Mouse (Mus musculus) neural tube, embryonic 14.5 days (tissue): ENCODE results near the gene Fstl4. TPM values are rescaled to one million over a fixed set of nuclear protein-coding genes. Genes with fewer than 3 reads are reported as not detected.
"Not testable (repeated sequence)": the region's sequence is repeated elsewhere in the genome, so short reads cannot be mapped to it uniquely, and the experiment has no call there.

ENCODE experiments used
- ATAC-seq: fragments of 200-750 bp; cut with Nextera tagmentation; 2 replicates; pipeline ENCODE4 v1.8.0; 2017; ENCODE audit warnings: low read depth, mild to moderate bottlenecking, moderate TSS enrichment, moderate library complexity
- H3K27ac ChIP-seq: fragments of 300-500 bp; sonication (generic); 2 replicates; pipeline ENCODE4 v1.5.1; 2014; ENCODE audit warnings: low read depth, mild to moderate bottlenecking, control low read depth, low read length, moderate library complexity, mixed read lengths
- H3K27me3 ChIP-seq: fragments of 300-500 bp; sonication (generic); 2 replicates; pipeline ENCODE4 v1.6.1; 2014; ENCODE audit warnings: low read length; ENCODE audit not compliant: control insufficient read depth, insufficient read depth
- H3K36me3 ChIP-seq: fragments of 300-500 bp; sonication (generic); 2 replicates; pipeline ENCODE4 v1.6.1; 2014; ENCODE audit warnings: low read length, mixed read lengths; ENCODE audit not compliant: control insufficient read depth, insufficient read depth
- H3K4me1 ChIP-seq: fragments of 300-500 bp; sonication (generic); 2 replicates; pipeline ENCODE4 v1.6.1; 2014; ENCODE audit warnings: low read length; ENCODE audit not compliant: control insufficient read depth, insufficient read depth
- H3K4me2 ChIP-seq: fragments of 300-500 bp; sonication (generic); 2 replicates; pipeline ENCODE4 v1.6.1; 2014; ENCODE audit warnings: mild to moderate bottlenecking, low read depth, low read length, control low read depth
- H3K4me3 ChIP-seq: fragments of 300-500 bp; sonication (generic); 2 replicates; pipeline ENCODE4 v1.5.1; 2014; ENCODE audit warnings: low read depth, low read length, control low read depth, mixed read lengths
- H3K9ac ChIP-seq: fragments of 300-500 bp; sonication (generic); replicated peaks from 2 replicates; pipeline ENCODE4 v1.6.1; 2014; ENCODE audit warnings: low read depth, mild to moderate bottlenecking, control low read depth, low read length, mixed read lengths
- H3K9me3 ChIP-seq: fragments of 300-500 bp; sonication (generic); 2 replicates; pipeline ENCODE4 v1.6.1; 2016; ENCODE audit warnings: low read length; ENCODE audit not compliant: control insufficient read depth
- WGBS: fragments of 180-500 bp; shearing (Covaris S2); extraction: QIAGEN DNeasy Blood & Tissue Kit; methylation state at CpG from one replicate; pipeline ENCODE4 v1.1.7; 2014; 5-methylcytosine and 5-hydroxymethylcytosine counted together
- polyA plus RNA-seq: library from polyadenylated mRNA; unstranded; fragments of >200 nt; fragmentation: Nextera tagmentation; extraction: Ambion mirVana; gene quantifications from 2 replicates; pipeline ENCODE4 v1.2.1, GENCODE M21; 2014

Fstl4 gene
- polyA plus RNA-seq, 1 experiment from 2014 or later, result 14.3 TPM

DNA sequence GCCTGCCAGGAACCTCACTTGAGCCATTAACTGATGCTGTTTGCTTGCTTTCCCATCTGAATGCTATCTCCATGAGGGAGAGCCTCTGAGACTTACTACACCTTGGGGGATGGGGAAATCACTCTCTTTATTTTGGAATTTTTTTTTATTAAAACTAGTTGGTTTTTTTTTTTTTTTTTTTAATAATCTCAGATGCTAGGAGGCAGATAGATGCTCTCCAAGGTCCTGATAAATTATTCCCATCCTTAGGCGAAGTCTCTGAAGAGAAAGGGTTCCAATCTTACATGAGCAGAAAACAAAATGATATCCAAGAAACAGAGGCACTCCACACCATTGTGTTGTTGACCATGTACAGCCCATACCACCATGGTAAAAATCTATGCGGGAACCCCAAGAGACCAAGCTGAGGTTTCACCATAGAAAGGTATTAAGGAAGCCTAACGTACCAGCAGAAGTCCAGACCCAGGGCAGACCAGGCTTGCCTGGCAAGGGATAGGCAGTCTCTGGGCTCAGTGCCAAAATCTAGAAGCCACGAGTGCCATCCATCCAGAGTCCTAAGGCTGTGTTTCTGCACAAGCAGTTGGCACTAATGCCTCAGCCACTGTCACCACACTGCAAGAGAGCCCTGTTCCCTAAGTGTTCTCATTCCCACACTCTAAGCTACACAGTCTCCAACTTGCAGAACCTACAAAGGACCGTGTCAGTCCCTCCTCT, 423.1 kb downstream of the Fstl4 start:
- no peak for ATAC-seq
- no peak overlapping the region for H3K9ac ChIP-seq
- no peaks in the 10 kb centered on the region for H3K36me3 ChIP-seq
- no peaks in the 10 kb centered on the region for H3K9me3 ChIP-seq
- H3K4me2 ChIP-seq, result no peak overlapping the region
- H3K4me3 ChIP-seq, result no peak overlapping the region
- no peaks in the 10 kb centered on the region for H3K4me1 ChIP-seq
- H3K27me3 ChIP-seq, result no peaks in the 10 kb centered on the region
- 63% methylated on average over 5 of the region's 5 CpGs for WGBS
- H3K27ac ChIP-seq, result no peak overlapping the region

DNA sequence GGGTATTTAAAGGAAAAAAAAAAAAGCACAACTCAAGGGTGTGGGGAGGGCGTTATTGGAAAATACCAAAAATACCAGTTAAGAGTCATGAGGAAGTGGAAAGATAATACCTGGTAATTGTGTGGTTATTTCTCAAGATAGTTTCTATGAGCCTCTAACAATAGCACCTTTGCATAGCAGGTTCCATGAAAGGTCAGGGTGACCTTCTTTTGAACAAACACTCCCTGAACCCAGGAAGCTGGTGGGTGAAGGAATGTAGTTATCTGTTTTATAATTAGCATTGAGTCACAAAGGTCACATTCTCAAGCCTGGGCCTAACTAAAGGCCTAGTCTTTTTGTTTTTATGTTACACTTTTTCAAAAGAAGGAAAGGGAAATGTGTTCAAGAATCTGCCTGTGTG, 432.1 kb downstream of the Fstl4 start:
- not testable (repeated sequence) for H3K36me3 ChIP-seq, ATAC-seq
- 91% methylated on average over 1 of the region's 1 CpGs for WGBS

DNA sequence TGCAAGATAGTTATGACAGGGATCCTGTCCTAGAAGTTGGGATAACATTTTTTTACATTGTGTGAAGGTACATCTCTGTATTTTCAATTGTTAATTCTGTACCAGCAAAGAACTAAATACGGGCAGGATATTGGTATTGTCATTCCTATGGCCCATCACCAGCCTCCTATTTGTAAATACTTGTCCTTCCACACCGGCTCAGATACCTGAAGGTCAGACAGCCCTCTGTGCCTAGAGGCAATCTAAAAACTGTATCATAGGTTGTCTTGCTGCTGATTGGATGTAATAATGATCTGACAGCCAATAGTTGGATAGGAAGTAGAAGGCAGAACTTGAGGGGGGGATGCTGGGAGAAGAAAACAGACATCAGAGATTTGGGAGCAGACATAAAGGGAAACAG, 432.7 kb downstream of the Fstl4 start:
- WGBS, result 95% methylated on average over 2 of the region's 2 CpGs
- Histone ChIP-seq H3K9me3 (no peaks in the 10 kb centered on the region), H3K36me3 (no peaks in the 10 kb centered on the region), H3K4me3 (no peak overlapping the region), H3K9ac (no peak overlapping the region), H3K4me1 (no peaks in the 10 kb centered on the region), H3K4me2 (no peak overlapping the region), H3K27ac (no peak overlapping the region), H3K27me3 (no peaks in the 10 kb centered on the region)
- ATAC-seq, result no peak

More for the DNA sequence above, 432.1 kb downstream of the Fstl4 start:
- H3K27ac ChIP-seq, H3K9ac ChIP-seq, H3K4me1 ChIP-seq, H3K9me3 ChIP-seq, H3K27me3 ChIP-seq, H3K4me3 ChIP-seq, H3K4me2 ChIP-seq: not testable (repeated sequence)

DNA sequence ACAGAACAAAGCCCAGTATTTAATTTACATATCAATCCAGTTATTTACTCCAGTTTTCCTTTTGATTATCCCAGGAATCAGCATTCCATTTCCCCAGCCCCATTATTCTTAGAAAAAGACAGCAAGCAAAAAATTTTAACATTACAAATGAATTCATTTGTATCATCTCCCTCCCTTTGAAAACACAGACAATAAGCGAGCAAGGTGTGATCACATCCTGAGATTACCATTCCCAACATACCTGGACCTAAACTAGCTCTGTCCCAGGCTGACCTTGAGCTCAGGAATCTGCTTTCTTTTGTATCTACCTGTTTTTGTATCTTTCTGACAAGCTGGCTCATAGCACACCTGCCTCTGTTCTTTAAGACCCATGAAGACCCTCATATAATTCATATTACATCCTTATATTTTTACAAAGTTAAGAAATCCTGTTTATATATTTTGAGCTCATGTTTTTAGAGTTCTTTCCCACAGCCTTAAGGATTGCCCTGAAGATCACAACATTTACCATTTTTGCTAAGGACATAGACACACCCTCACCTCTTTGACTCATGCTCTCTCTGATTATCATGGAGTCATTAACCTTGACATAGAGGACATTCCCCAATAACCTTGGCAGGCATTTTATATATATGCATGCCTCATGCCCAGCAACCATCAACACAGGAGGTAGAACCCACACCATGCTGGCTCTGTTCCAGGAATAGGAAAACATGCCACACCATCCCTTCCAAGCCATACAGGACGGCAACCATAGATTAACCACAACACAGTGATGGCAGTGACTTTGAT, 438.2 kb downstream of the Fstl4 start:
- Histone ChIP-seq H3K9ac (no peak overlapping the region), H3K4me2 (no peak overlapping the region), H3K9me3 (no peaks in the 10 kb centered on the region), H3K4me3 (no peak overlapping the region), H3K36me3 (no peaks in the 10 kb centered on the region), H3K27me3 (no peaks in the 10 kb centered on the region), H3K27ac (no peak overlapping the region), H3K4me1 (no peaks in the 10 kb centered on the region)
- no peak for ATAC-seq
- WGBS, result 87% methylated on average over 2 of the region's 2 CpGs

DNA sequence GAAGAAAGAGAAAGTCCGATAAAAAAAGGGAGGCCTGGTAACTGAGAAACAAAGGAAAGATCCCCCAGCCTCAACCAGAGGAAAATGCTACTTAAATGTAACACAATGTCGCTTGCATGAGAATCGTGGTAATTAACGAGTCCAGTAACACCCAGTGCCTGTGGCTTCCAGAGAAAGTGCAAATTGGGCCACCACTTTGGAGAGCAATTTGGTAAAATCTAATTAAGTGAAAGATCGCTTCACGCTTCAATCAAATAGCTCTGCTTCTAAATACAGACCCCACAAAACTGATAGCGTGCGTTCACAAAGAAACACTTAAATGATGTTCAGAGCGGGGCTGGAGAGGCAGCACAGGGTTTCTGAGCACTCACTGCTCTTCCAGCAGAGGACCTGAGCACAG, 446.4 kb downstream of the Fstl4 start:
- ATAC-seq, result no peak
- Histone ChIP-seq H3K27ac (no peak overlapping the region), H3K4me2 (no peak overlapping the region), H3K9me3 (no peaks in the 10 kb centered on the region), H3K4me1 (no peaks in the 10 kb centered on the region), H3K27me3 (no peaks in the 10 kb centered on the region), H3K36me3 (no peaks in the 10 kb centered on the region), H3K4me3 (no peak overlapping the region), H3K9ac (no peak overlapping the region)
- WGBS, result 70% methylated on average over 9 of the region's 9 CpGs

DNA sequence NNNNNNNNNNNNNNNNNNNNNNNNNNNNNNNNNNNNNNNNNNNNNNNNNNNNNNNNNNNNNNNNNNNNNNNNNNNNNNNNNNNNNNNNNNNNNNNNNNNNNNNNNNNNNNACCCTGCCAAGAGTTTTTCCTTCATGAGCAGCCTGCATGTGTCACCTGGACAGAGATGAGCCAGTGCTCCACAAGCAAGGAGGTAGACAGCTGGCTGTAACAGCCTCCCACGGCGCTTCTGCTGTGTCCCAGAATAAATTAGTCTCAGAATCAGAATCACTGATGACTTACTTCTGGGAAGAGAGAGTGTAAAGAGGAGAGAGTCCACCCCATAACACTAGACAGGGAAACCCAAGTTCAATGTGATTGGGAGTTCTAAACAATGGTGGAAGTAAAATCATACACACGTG, 464.6 kb downstream of the Fstl4 start:
- no peak overlapping the region for H3K27ac ChIP-seq

DNA sequence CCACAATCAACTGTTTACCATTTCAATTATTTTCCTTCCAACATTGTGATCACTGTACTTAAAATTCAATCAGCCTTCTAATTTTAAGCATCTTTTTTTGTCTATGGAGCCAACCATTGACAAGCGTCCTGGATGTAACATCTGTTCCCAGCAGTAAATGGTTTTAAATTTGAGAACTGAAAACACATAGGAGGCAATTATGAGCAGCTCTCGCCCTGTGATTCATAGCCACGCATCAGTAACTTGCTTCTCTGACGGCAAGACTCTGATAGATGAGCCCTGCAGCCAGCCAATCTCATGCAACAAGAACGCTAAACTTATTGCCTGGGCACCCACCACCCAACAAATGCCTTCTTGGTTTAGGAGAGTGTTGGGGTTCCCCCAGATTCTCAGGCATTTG, 467.4 kb downstream of the Fstl4 start:
- 51% methylated on average over 5 of the region's 5 CpGs for WGBS
- Histone ChIP-seq H3K27me3 (no peaks in the 10 kb centered on the region), H3K9ac (no peak overlapping the region), H3K27ac (no peak overlapping the region), H3K4me2 (no peak overlapping the region), H3K9me3 (no peaks in the 10 kb centered on the region), H3K4me3 (no peak overlapping the region), H3K4me1 (no peaks in the 10 kb centered on the region), H3K36me3 (no peaks in the 10 kb centered on the region)
- ATAC-seq, result no peak

More for the DNA sequence above, 464.6 kb downstream of the Fstl4 start:
- no peak for ATAC-seq
- H3K4me3 ChIP-seq, result no peak overlapping the region
- H3K4me1 ChIP-seq, result no peaks in the 10 kb centered on the region
- no peaks in the 10 kb centered on the region for H3K27me3 ChIP-seq
- 70% methylated on average over 3 of the region's 3 CpGs for WGBS
- H3K9ac ChIP-seq, result no peak overlapping the region
- H3K4me2 ChIP-seq, result no peak overlapping the region
- H3K9me3 ChIP-seq, result no peaks in the 10 kb centered on the region
- no peaks in the 10 kb centered on the region for H3K36me3 ChIP-seq

DNA sequence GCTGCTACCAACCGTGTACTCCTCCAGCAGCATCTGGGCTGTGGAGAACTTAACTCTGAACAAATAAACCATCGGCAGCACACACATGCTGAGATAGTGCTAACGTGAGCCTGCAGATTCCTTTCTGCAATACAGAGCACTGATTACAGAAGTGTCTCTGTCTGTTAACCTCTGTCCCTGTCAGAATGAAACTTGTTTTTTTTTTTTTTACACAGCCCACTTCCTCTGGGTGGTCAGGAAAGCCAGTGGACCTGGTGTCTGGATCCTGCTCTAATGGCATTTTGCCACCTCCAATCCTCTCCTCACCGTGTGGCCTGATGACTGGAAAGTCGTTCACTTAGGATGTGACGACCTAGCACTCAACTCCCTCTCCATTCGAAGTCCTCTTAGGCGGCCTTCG, 469.2 kb downstream of the Fstl4 start:
- WGBS, result 75% methylated on average over 9 of the region's 9 CpGs
- Histone ChIP-seq H3K4me2 (no peak overlapping the region), H3K4me1 (no peaks in the 10 kb centered on the region), H3K9ac (no peak overlapping the region), H3K4me3 (no peak overlapping the region), H3K27me3 (no peaks in the 10 kb centered on the region), H3K27ac (no peak overlapping the region), H3K9me3 (no peaks in the 10 kb centered on the region), H3K36me3 (no peaks in the 10 kb centered on the region)
- no peak for ATAC-seq
